Mouse (Mus musculus): ENCODE results near the gene Tmem132c. TPM values are rescaled to one million over a fixed set of nuclear protein-coding genes. Genes with fewer than 3 reads are reported as not detected.

Tmem132c gene
- polyA plus RNA-seq, 1 experiment = 0.84 TPM

- no peak for DNase-seq (ENCODE audit: low read depth in 1 of 2, low spot score in 2 of 2)
- 84% methylated on average over 6 of the region's 6 CpGs for WGBS
- no peak overlapping the region for H3K4me3 ChIP-seq (ENCODE audit: extremely low read depth, insufficient read depth, insufficient read length)
- H3K27ac ChIP-seq (ENCODE audit: insufficient read depth, low read length) = peak overlapping the region; percentile 88
- TF ChIP-seq POLR2A (IDR thresholded peaks at IDR 0.05; ENCODE audit: low read depth, low read length) (no peak), CTCF (IDR thresholded peaks at IDR 0.05; ENCODE audit: extremely low read depth, insufficient read depth, insufficient read length, insufficient replicate concordance) (no peak)
- no peaks in the 10 kb centered on the region for H3K27me3 ChIP-seq (ENCODE audit: control insufficient read depth, insufficient read depth, low read length)
- H3K4me1 ChIP-seq (ENCODE audit: control insufficient read depth, insufficient read depth, insufficient read length) = peaks cover 52% of the 10 kb centered on the region
- peaks cover 13% of the 10 kb centered on the region for H3K36me3 ChIP-seq (ENCODE audit: control insufficient read depth, insufficient read depth, low read length)
Measured at GRCm38 (mm10) chr5:127612397-127612796, 370.8 kb downstream of the Tmem132c start.
